Mouse (Mus musculus): ENCODE measurements at regions not wholly inside any gene's neighbourhood (a gene's known extent, or its start where the extent isn't known, plus 50 kb on each side); places are given as distances from the start of the nearest gene placed in this dataset.

GRCm38 (mm10) chr11:113016801-113017715 is 235.0 kb downstream of the Sox9 start:
- TF ChIP-seq RAD21 (IDR thresholded peaks at IDR 0.05; ENCODE audit: low read depth, low read length) (no peak), CTCF (conservative IDR thresholded peaks at IDR 0.05 in 1 of 2, IDR thresholded peaks at IDR 0.05 in 1 of 2; ENCODE audit: low read depth in 2 of 2, low read length in 2 of 2) (no peak), ZMIZ1 (IDR thresholded peaks at IDR 0.05; ENCODE audit: low read depth, low read length) (no peak), TBP (conservative IDR thresholded peaks at IDR 0.05; ENCODE audit: low read depth, low read length) (no peak), POLR2A (IDR thresholded peaks at IDR 0.05; ENCODE audit: low read depth, low read length) (no peak), ZC3H11A (IDR thresholded peaks at IDR 0.05; ENCODE audit: low read depth, low read length) (no peak), MAX (IDR thresholded peaks at IDR 0.05; ENCODE audit: low read length) (no peak), KAT2A (IDR thresholded peaks at IDR 0.05; ENCODE audit: insufficient replicate concordance, low read length) (no peak), NRF1 (IDR thresholded peaks at IDR 0.05; ENCODE audit: low read depth, low read length) (no peak), POLR2AphosphoS2 (IDR thresholded peaks at IDR 0.05; ENCODE audit: low read depth, low read length) (no peak), MYC (IDR thresholded peaks at IDR 0.05; ENCODE audit: low read depth, low read length) (no peak), EP300 (IDR thresholded peaks at IDR 0.05; ENCODE audit: low read length) (no peak), JUND (conservative IDR thresholded peaks at IDR 0.05; ENCODE audit: low read depth, low read length) (no peak), UBTF (IDR thresholded peaks at IDR 0.05; ENCODE audit: low read depth, low read length) (no peak)
